Mouse (Mus musculus) cerebellum, adult 8-10 months (tissue): ENCODE measurements around the gene Mrpl18.
"Not testable (repeated sequence)": the region's sequence is repeated elsewhere in the genome, so short reads cannot be mapped to it uniquely, and the experiment has no call there.

Experiments
- DNase-seq: peaks from one replicate; pipeline ENCODE4 v3.0.0; 2022

The Mrpl18 gene

GRCm38 (mm10) chr17:12915881-12916583 is at the start of gene Mrpl18:
TSS of gene Mrpl18 (minus strand) at chr17:12916345.
- DNase-seq: peak; percentile 98

- DNase-seq: no peak
Measured at GRCm38 (mm10) chr17:12963476-12963875, 47.3 kb upstream of the Mrpl18 start.

- DNase-seq: peak; percentile 95
Measured at GRCm38 (mm10) chr17:12960331-12960873, 44.3 kb upstream of the Mrpl18 start, which contains the start of gene Acat2. TSS of gene Acat2 (minus strand) at chr17:12960747.

GRCm38 (mm10) chr17:12959377-12959776 is 43.2 kb upstream of the Mrpl18 start:
- DNase-seq: peak; percentile 14

GRCm38 (mm10) chr17:12956664-12957063 is 40.5 kb upstream of the Mrpl18 start:
- no peak for DNase-seq

GRCm38 (mm10) chr17:12949669-12950068 is 33.5 kb upstream of the Mrpl18 start:
- no peak for DNase-seq

GRCm38 (mm10) chr17:12942459-12943162 is 26.5 kb upstream of the Mrpl18 start:
- DNase-seq: no peak

- no peak for DNase-seq
Measured at GRCm38 (mm10) chr17:12941543-12942260, 25.6 kb upstream of the Mrpl18 start.

- DNase-seq: peak; percentile 48
Measured at GRCm38 (mm10) chr17:12940151-12940805, 24.1 kb upstream of the Mrpl18 start, which contains the start of gene Acat3. TSS of gene Acat3 (minus strand) at chr17:12940600.

- not testable (repeated sequence) for DNase-seq
Measured at GRCm38 (mm10) chr17:12939377-12940148, 23.4 kb upstream of the Mrpl18 start.

GRCm38 (mm10) chr17:12938077-12938476 is 21.9 kb upstream of the Mrpl18 start:
- no peak for DNase-seq

GRCm38 (mm10) chr17:12937412-12937970 is 21.3 kb upstream of the Mrpl18 start:
- DNase-seq: no peak

- DNase-seq: no peak
Measured at GRCm38 (mm10) chr17:12935719-12936118, 19.6 kb upstream of the Mrpl18 start.

GRCm38 (mm10) chr17:12931576-12931975 is 15.4 kb upstream of the Mrpl18 start:
- DNase-seq: not testable (repeated sequence)

- no peak for DNase-seq
Measured at GRCm38 (mm10) chr17:12925703-12926180, 9.6 kb upstream of the Mrpl18 start.

- no peak for DNase-seq
Measured at GRCm38 (mm10) chr17:12925001-12925400, 8.9 kb upstream of the Mrpl18 start.

- no peak for DNase-seq
Measured at GRCm38 (mm10) chr17:12921073-12921472, 4.9 kb upstream of the Mrpl18 start.

GRCm38 (mm10) chr17:12916588-12917380 is 639 bp upstream of the Mrpl18 start:
- DNase-seq: no peak

- DNase-seq: no peak
Measured at GRCm38 (mm10) chr17:12915488-12915880, 661 bp downstream of the Mrpl18 start, which contains the start of gene Tcp1. TSS of gene Tcp1 (plus strand) at chr17:12915701.

- no peak for DNase-seq
Measured at GRCm38 (mm10) chr17:12910391-12910790, 5.8 kb downstream of the Mrpl18 start.
